Mouse (Mus musculus) olfactory bulb, adult 2 months (tissue): Measurements from ENCODE around the gene Padi4.

Experiments
- CTCF ChIP-seq: fragments of 200-500 bp; IDR thresholded peaks from 2 replicates; pipeline ENCODE4 v1.5.1; 2012; ENCODE audit warnings: low read depth, mild to moderate bottlenecking, low read length, moderate library complexity; ENCODE audit not compliant: insufficient read depth
- POLR2A ChIP-seq: fragments of 200-500 bp; IDR thresholded peaks from 2 replicates; pipeline ENCODE4 v1.6.1; 2012; ENCODE audit warnings: mild to moderate bottlenecking, low read depth, low read length, moderate library complexity; ENCODE audit not compliant: insufficient read depth

- no peak for TF ChIP-seq CTCF
- TF ChIP-seq POLR2A, result no peak
Measured at GRCm38 (mm10) chr4:140801364-140801763, 27.3 kb upstream of the Padi4 start.
